Mouse (Mus musculus) C2C12 (cell line): ENCODE measurements around the gene Ccdc93. TPM values are rescaled to one million over a fixed set of nuclear protein-coding genes. Genes with fewer than 3 reads are reported as not detected.

Experiments used
- H3K27me3 ChIP-seq: one replicate; pipeline ENCODE4 v1.6.1; 2011; ENCODE audit not compliant: control insufficient read depth, insufficient read depth, insufficient read length
- H3K36me3 ChIP-seq: one replicate; pipeline ENCODE4 v1.6.1; 2011; ENCODE audit not compliant: control insufficient read depth, insufficient read depth
- H3K4me3 ChIP-seq: one replicate; pipeline ENCODE4 v1.5.1; 2011; ENCODE audit warnings: mild to moderate bottlenecking, control low read depth; ENCODE audit not compliant: poor library complexity, insufficient read depth, severe bottlenecking
- H3K79me2 ChIP-seq: one replicate; pipeline ENCODE4 v1.6.1; 2011; ENCODE audit not compliant: control insufficient read depth, insufficient read depth
- H3K79me3 ChIP-seq: one replicate; pipeline ENCODE4 v1.6.1; 2011; ENCODE audit warnings: low read depth, control low read depth
- H3ac ChIP-seq: one replicate; pipeline ENCODE3; 2011; ENCODE audit warnings: low read depth; ENCODE audit not compliant: control insufficient read depth, insufficient read length
- CEBPB ChIP-seq: IDR thresholded peaks from one replicate; pipeline ENCODE4 v1.6.1; 2011; ENCODE audit warnings: low read depth, mild to moderate bottlenecking, control low read depth, moderate library complexity
- CTCF ChIP-seq: IDR thresholded peaks from one replicate; pipeline ENCODE4 v1.5.1; 2011; ENCODE audit not compliant: control insufficient read depth, insufficient read depth, insufficient read length
- FOSL1 ChIP-seq: IDR thresholded peaks from one replicate; pipeline ENCODE4 v1.8.0; 2011; ENCODE audit warnings: mild to moderate bottlenecking, low read length; ENCODE audit not compliant: poor library complexity, insufficient read depth, severe bottlenecking
- MAX ChIP-seq: IDR thresholded peaks from one replicate; pipeline ENCODE4 v1.6.1; 2011; ENCODE audit warnings: mild to moderate bottlenecking, control low read depth
- MYOD1 ChIP-seq: IDR thresholded peaks from one replicate; pipeline ENCODE4 v1.6.1; 2011; ENCODE audit warnings: low read depth; ENCODE audit not compliant: control insufficient read depth, insufficient read length
- MYOG ChIP-seq: IDR thresholded peaks from one replicate; pipeline ENCODE4 v1.6.1; 2011; ENCODE audit not compliant: control insufficient read depth, insufficient read length; ENCODE audit errors: extremely low read depth
- USF1 ChIP-seq: IDR thresholded peaks from one replicate; pipeline ENCODE4 v1.6.1; 2011; ENCODE audit warnings: low read depth, mild to moderate bottlenecking, control low read depth, moderate library complexity
- polyA plus RNA-seq: library from polyadenylated mRNA; unstranded; fragments of >200 nt; fragmentation: generic; extraction: Trizol; gene quantifications from one replicate; pipeline ENCODE4 v1.2.1, GENCODE M21; 2012; ENCODE audit warnings: missing spikeins

Gene Ccdc93
- polyA plus RNA-seq, 1 experiment, result 8.4 TPM

DNA sequence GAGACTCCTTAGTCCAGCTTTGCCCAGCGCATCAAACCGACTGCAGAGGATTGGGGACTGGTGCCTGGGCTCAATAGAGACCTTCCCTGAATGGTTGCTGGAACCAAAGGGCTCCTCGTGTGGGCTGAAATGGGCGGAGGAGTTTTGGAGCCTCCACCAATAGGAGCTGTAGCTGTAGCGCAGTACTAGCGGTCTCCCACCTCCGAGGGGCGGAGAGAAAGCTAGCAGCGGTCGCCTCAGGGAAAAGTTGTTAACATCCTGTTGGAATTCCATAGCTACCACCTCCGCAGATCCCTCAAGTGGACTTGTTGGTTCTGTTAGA lies 97.5 kb downstream of the Ccdc93 start, which contains the start of gene Htr5b:
Htr5b (minus strand) TSS at position 67 of the 322 bp plus-strand sequence.
- H3K27me3 ChIP-seq, result peaks cover 18% of the 10 kb centered on the region
- no peaks in the 10 kb centered on the region for H3K79me2 ChIP-seq
- no peak within 1 kb of the TSS for H3K4me3 ChIP-seq
- no peaks in the 10 kb centered on the region for H3K79me3 ChIP-seq
- H3K36me3 ChIP-seq, result no peaks in the 10 kb centered on the region
- no peak within 1 kb of the TSS for H3ac ChIP-seq
- no peak for TF ChIP-seq MYOD1
- TF ChIP-seq CEBPB, result no peak
- TF ChIP-seq MYOG, result no peak

DNA sequence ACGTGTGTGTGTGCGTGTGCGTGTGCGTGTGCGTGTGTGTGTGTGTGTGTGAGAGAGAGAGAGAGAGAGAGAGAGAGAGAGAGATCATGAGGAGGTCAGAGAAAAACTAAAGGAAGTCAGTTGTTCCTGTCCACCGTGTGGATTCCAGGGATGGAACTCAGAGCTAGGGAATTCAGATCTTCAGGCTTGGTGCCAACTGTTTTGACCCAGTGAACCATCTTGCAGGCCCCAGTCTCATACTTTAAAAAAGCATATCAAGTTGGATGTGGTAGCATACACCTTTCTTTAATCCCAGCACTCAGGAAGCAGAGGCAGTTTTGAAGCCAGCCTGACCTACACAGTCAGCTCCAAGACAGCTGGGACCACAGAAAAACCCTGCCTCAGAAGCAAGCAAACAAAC lies 98.4 kb downstream of the Ccdc93 start:
- TF ChIP-seq MYOD1 (no peak), MAX (no peak), FOSL1 (no peak), MYOG (no peak), CTCF (no peak), CEBPB (no peak), USF1 (no peak)
- Histone ChIP-seq H3ac (no peak overlapping the region), H3K27me3 (peaks cover 23% of the 10 kb centered on the region), H3K4me3 (no peak overlapping the region), H3K79me3 (no peaks in the 10 kb centered on the region), H3K79me2 (no peaks in the 10 kb centered on the region), H3K36me3 (no peaks in the 10 kb centered on the region)

DNA sequence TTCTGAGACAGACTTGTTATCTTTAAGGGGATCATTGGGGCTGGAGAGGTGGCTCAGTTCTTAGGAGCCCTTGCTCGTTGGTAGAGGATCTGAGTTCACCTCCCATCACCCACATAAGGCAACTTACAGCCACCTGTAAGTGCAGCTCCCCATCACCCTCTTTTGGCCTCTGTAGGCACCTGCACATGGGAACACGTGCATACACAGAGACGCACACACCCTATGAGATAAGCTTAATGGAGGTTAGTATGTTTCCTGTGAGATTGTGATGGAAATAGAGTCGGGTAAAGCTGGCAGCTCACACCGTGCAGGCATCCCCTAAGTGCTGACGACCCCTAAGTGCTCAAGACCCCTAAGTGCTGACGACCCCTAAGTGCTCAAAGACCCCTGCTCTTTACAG lies 100.6 kb downstream of the Ccdc93 start:
- H3K79me3 ChIP-seq, result no peaks in the 10 kb centered on the region
- no peak overlapping the region for H3ac ChIP-seq
- no peak overlapping the region for H3K4me3 ChIP-seq
- no peaks in the 10 kb centered on the region for H3K36me3 ChIP-seq
- TF ChIP-seq MYOG (no peak), MYOD1 (no peak), MAX (no peak), FOSL1 (no peak), CTCF (no peak), CEBPB (no peak), USF1 (no peak)
- H3K27me3 ChIP-seq, result peaks cover 23% of the 10 kb centered on the region
- no peaks in the 10 kb centered on the region for H3K79me2 ChIP-seq

DNA sequence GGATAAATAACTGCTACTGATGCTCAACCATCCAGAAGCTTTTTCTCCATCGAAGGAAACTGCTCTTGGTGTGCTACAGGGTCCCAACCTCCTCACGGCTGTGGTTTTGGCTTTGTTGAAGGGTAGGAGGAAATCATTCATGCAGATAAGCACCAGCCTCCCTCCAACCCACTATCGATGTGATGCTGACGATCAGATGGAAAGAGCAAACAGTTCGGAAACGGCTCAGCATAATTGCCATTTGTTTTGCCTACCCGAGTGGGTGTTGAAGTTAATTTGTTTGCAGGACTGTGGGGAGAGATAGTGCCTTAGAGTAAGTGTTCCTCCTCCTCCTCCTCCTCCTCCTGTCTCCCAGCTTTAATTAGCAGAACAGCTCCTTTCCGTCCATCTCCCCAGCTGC lies 109.5 kb downstream of the Ccdc93 start:
- Histone ChIP-seq H3K36me3 (no peaks in the 10 kb centered on the region), H3K79me3 (no peaks in the 10 kb centered on the region), H3K4me3 (no peak overlapping the region), H3ac (no peak overlapping the region), H3K79me2 (no peaks in the 10 kb centered on the region), H3K27me3 (peaks cover 30% of the 10 kb centered on the region)
- TF ChIP-seq MAX (no peak), FOSL1 (no peak), CEBPB (no peak), CTCF (no peak), USF1 (no peak), MYOG (no peak), MYOD1 (no peak)

DNA sequence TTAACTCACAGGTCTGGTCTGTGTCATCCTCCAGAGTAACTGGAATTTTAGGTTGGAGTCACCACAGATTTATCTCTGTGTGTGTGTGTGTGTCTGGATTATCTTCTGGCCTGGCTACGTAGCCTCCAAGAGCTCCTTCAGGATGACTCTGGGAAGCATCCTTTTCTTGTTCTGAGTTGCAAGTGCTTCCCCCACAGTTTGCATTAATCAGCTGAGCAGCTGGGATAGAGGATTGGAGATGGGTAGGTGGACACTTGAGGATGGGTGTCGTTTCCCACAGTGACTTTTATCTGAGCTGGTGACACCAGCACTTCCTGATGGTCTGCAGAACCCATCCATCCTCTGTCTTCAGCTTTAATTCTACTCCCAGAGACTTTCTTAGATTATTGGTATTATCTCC lies 116.0 kb downstream of the Ccdc93 start:
- H3K27me3 ChIP-seq, result peaks cover 24% of the 10 kb centered on the region
- H3K4me3 ChIP-seq, result no peak overlapping the region
- no peaks in the 10 kb centered on the region for H3K36me3 ChIP-seq
- no peak overlapping the region for H3ac ChIP-seq
- H3K79me2 ChIP-seq, result no peaks in the 10 kb centered on the region
- H3K79me3 ChIP-seq, result no peaks in the 10 kb centered on the region
- TF ChIP-seq MYOD1 (no peak), MYOG (no peak), FOSL1 (no peak), MAX (no peak), CTCF (no peak), CEBPB (no peak), USF1 (no peak)

DNA sequence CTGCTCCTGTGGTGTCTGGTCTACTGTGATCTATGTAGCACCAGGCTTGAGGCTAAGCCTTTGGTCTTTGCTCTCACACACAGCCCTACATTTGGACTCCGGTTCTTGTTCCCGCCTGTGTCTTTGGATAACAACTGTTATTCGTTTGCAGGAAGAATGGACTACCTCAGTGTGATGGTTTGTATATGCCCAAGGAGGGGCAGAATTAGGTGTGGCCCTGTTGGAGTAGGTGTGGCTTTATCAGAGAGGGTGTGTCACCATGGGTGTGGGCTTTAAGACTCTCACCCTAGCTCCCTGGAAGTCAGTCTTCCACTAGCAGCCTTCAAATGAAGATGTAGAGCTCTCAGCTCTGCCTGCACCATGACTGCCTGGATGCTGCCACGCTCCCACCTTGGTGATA lies 117.8 kb downstream of the Ccdc93 start:
- Histone ChIP-seq H3ac (no peak overlapping the region), H3K36me3 (peaks cover 18% of the 10 kb centered on the region), H3K4me3 (no peak overlapping the region), H3K27me3 (peaks cover 18% of the 10 kb centered on the region), H3K79me2 (no peaks in the 10 kb centered on the region), H3K79me3 (no peaks in the 10 kb centered on the region)
- no peak for TF ChIP-seq FOSL1
- TF ChIP-seq CTCF, result no peak
- TF ChIP-seq USF1, result no peak
- no peak for TF ChIP-seq MYOG
- no peak for TF ChIP-seq CEBPB
- TF ChIP-seq MAX, result no peak
- TF ChIP-seq MYOD1, result no peak
